Mouse (Mus musculus): Measurements from ENCODE around the gene Prkar1b. TPM values are rescaled to one million over a fixed set of nuclear protein-coding genes. Genes with fewer than 3 reads are reported as not detected.

The Prkar1b gene
- polyA plus RNA-seq, 1 experiment from 2014 or later, result 14.4 TPM

DNA sequence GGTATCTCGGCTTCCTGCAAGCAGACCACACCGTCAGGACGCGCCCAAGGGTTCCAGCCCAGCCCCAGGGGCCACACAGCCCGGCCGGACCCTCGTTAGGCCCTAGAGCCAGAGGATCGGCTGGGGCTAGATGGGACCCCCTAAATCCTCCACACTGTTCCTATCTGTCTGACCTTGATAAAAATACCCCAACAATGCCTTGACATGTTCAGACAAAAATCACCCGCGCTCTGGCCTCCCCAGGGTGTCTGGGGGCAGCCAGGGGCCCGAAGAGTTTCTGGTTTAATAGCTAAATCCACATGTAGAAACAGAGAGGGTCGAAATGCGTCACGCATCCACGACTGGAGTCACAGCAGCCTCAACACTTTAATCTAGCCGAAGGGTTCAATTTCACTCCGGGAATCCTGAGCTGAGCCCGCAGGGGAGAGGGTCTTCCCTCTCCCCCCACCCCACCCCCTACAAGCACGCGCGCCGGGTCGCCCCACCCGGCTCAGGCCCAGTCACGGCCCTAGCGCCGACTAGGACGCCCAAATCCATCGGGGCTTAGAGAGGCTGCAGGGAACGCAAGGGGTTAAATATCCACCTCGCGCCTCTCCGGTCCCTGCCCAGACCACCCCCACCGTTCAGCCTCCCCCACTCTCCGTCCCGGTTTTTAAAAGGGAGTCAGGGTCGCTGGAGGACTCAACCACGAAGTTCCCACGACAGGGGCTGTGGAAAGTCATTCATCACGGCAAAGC is 156.3 kb downstream of the Prkar1b start:
- WGBS, result 2% methylated on average over 36 of the region's 40 CpGs
- DNase-seq (ENCODE audit: low spot score), result no peak
- peaks cover 45% of the 10 kb centered on the region for H3K4me1 ChIP-seq (ENCODE audit: insufficient read depth, low read depth, low read length)

DNA sequence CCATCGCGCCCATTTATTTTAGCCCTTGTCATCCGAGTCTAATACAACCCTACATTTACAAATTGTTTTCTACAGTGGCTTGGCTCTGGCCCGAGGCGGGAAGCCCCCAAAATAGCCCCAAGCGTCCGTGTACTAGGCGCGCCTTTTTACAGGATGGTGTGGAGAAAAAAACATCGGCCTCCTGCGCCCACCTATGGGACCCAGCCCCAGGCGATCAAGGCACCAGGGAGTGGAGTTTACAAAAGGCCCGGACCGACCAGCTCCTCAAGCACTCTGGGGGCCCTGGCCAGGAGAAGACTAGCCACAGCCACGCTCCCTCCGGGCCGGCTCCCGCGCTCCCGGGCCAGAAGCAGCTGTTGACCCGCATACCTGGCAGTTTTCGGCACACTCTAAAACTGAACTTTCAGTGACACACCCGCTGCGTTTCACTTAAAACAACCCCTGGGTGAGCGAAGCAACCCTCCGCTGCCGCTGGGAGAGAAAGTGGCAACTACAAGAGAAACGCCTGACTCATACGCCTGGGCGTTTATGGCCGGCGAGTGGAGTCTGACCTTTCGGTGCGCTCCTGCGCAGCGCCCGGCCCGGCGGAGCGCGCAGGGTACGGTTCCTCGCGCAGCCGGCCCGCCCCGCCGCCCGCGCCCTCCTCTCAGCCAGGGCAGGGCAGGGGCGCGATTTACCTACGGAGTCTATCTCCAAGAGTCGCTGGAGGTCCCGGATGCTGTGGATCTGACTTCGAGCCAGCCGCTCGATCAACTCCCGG is 157.0 kb downstream of the Prkar1b start:
- DNase-seq (ENCODE audit: low spot score) (peak; percentile 62), ATAC-seq (no peak)
- Histone ChIP-seq H3K27ac (ENCODE audit: low read length) (peak overlapping the region; percentile 97), H3K4me1 (ENCODE audit: insufficient read depth, low read depth, low read length) (peaks cover 46% of the 10 kb centered on the region), H3K9me3 (ENCODE audit: low read length) (no peaks in the 10 kb centered on the region), H3K4me3 (ENCODE audit: low read depth, low read length) (peak overlapping the region; percentile 67), H3K4me2 (replicated peaks; ENCODE audit: low read depth, low read length) (peak overlapping the region; percentile 92), H3K27me3 (replicated peaks; ENCODE audit: insufficient read depth, low read length) (peaks cover 21% of the 10 kb centered on the region; the same call in 1 of the 2 replicates), H3K36me3 (ENCODE audit: insufficient read depth, low read length) (no peaks in the 10 kb centered on the region), H3K9ac (replicated peaks; ENCODE audit: low read depth) (peak overlapping the region; percentile 74)
- 9% methylated on average over 59 of the region's 59 CpGs for WGBS
- no peak for TF ChIP-seq CTCF (IDR thresholded peaks at IDR 0.05)

More for the DNA sequence above, 156.3 kb downstream of the Prkar1b start:
- TF ChIP-seq CTCF (IDR thresholded peaks at IDR 0.05), result no peak
- no peak for TF ChIP-seq EP300 (IDR thresholded peaks at IDR 0.05)
- no peaks in the 10 kb centered on the region for H3K36me3 ChIP-seq (ENCODE audit: insufficient read depth, low read length)
- H3K27me3 ChIP-seq (replicated peaks; ENCODE audit: insufficient read depth, low read length), result peaks cover 29% of the 10 kb centered on the region; the same call in 1 of the 2 replicates
- no peaks in the 10 kb centered on the region for H3K9me3 ChIP-seq (ENCODE audit: low read length)
- peak overlapping the region; percentile 74 for H3K9ac ChIP-seq (replicated peaks; ENCODE audit: low read depth)
- no peak for ATAC-seq
- H3K4me2 ChIP-seq (replicated peaks; ENCODE audit: low read depth, low read length), result peak overlapping the region; percentile 92
- H3K27ac ChIP-seq (ENCODE audit: low read length), result peak overlapping the region; percentile 97
- peak overlapping the region; percentile 67 for H3K4me3 ChIP-seq (ENCODE audit: low read depth, low read length)

DNA sequence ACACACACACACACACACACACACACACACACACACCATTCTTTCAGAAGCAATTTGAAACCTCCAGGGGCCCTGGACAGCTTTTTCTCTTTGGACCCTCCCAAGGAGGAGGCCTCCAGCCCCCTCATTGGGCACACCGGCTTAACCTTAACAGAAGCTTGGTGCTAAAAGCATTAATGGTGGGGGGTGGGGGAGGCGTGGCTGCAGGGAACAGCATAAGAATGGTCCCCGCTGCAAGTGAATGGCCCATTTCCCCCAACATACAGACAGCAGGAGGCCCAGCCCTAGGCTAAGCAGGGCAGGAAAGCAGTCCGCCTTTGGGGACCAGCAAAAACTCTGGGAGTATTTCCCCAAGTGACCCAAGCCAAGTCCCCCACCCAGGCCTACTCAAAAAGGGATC is 158.1 kb downstream of the Prkar1b start:
- Histone ChIP-seq H3K4me3 (ENCODE audit: low read depth, low read length) (no peak overlapping the region), H3K9me3 (ENCODE audit: low read length) (no peaks in the 10 kb centered on the region), H3K27ac (ENCODE audit: low read length) (peak overlapping the region; percentile 97; the same call in 1 of the 2 replicates), H3K4me1 (ENCODE audit: insufficient read depth, low read depth, low read length) (peaks cover 36% of the 10 kb centered on the region), H3K27me3 (replicated peaks; ENCODE audit: insufficient read depth, low read length) (peaks cover 11% of the 10 kb centered on the region; the same call in 1 of the 2 replicates), H3K36me3 (ENCODE audit: insufficient read depth, low read length) (no peaks in the 10 kb centered on the region), H3K4me2 (replicated peaks; ENCODE audit: low read depth, low read length) (0 out of 2 replicates have a peak overlapping the region, but pooled peaks have one; percentile 92), H3K9ac (replicated peaks; ENCODE audit: low read depth) (no peak overlapping the region)
- DNase-seq (ENCODE audit: low spot score) (no peak), ATAC-seq (no peak)
- TF ChIP-seq EP300 (IDR thresholded peaks at IDR 0.05) (no peak), CTCF (IDR thresholded peaks at IDR 0.05) (no peak)
- WGBS, result 66% methylated on average over 4 of the region's 4 CpGs

DNA sequence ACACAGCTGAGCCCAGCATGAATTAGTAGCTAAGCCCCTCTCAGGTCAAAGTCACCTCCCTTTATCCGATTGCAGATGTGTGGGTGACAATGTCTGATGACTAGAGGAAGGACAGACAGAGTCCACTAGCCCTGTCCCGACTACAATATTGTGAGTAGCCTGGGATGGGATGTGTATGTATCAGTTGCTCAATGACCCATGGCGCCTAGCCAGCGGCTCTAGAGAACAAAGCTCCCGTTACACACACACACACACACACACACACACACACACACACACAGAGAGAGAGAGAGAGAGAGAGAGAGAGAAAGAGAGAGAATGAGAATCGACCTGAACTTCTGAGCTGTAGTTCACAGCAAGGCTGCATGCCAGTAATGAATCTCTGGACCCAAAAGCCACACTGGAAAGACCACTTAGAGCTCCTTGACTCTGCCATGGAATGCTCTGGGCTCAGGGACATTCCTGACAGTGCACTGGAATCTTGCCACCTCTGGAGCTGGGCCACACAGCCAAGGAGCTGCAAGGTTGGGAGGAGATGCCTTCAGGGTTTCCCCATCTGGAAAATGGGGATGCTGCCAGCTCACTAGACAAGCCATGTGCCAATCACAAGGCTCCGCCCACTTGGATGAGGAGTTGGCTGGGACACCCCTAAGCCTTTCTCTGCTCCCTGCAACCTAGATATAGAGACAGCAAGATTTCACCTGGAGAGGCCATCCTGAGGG is 159.0 kb downstream of the Prkar1b start:
- WGBS, result 36% methylated on average over 7 of the region's 7 CpGs
- no peak overlapping the region for H3K4me3 ChIP-seq (ENCODE audit: low read depth, low read length)
- peaks cover 27% of the 10 kb centered on the region for H3K4me1 ChIP-seq (ENCODE audit: insufficient read depth, low read depth, low read length)
- ATAC-seq (peak; percentile 27), DNase-seq (ENCODE audit: low spot score) (peak; percentile 89)
- peaks cover 3% of the 10 kb centered on the region; the same call in 1 of the 2 replicates for H3K27me3 ChIP-seq (replicated peaks; ENCODE audit: insufficient read depth, low read length)
- no peak overlapping the region for H3K4me2 ChIP-seq (replicated peaks; ENCODE audit: low read depth, low read length)
- H3K9ac ChIP-seq (replicated peaks; ENCODE audit: low read depth), result no peak overlapping the region
- TF ChIP-seq CTCF (IDR thresholded peaks at IDR 0.05), result no peak
- TF ChIP-seq EP300 (IDR thresholded peaks at IDR 0.05), result peak; percentile 80
- peak overlapping the region; percentile 26; the same call in 1 of the 2 replicates for H3K27ac ChIP-seq (ENCODE audit: low read length)
- H3K36me3 ChIP-seq (ENCODE audit: insufficient read depth, low read length), result peaks cover 5% of the 10 kb centered on the region; the same call in 1 of the 2 replicates
- H3K9me3 ChIP-seq (ENCODE audit: low read length), result no peaks in the 10 kb centered on the region

DNA sequence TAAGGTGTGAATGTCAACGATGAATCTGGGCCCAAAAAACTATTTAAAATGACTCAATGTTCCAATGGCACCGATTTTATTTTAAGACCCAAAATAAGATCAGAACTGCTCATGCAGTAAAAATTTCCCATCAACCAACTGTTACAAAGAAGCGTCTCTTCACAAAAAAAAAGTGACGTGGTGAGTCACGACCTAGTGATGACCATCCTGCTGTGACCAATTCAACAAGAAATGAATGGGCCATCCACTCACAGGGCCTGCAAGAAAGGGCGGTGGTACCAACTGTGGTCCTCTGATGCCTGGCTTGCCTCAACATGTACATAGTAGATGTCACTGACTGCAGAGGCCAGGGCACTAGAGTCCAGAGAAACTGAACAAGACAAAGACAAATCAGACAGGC is 160.2 kb downstream of the Prkar1b start:
- no peak overlapping the region for H3K4me3 ChIP-seq (ENCODE audit: low read depth, low read length)
- no peak overlapping the region for H3K4me2 ChIP-seq (replicated peaks; ENCODE audit: low read depth, low read length)
- H3K4me1 ChIP-seq (ENCODE audit: insufficient read depth, low read depth, low read length), result peaks cover 27% of the 10 kb centered on the region
- DNase-seq (ENCODE audit: low spot score), result no peak
- H3K9ac ChIP-seq (replicated peaks; ENCODE audit: low read depth), result no peak overlapping the region
- H3K9me3 ChIP-seq (ENCODE audit: low read length), result no peaks in the 10 kb centered on the region
- ATAC-seq, result no peak
- 80% methylated on average over 6 of the region's 6 CpGs for WGBS
- H3K27ac ChIP-seq (ENCODE audit: low read length), result peak overlapping the region; percentile 51; the same call in 1 of the 2 replicates
- peaks cover 11% of the 10 kb centered on the region; the same call in 1 of the 2 replicates for H3K36me3 ChIP-seq (ENCODE audit: insufficient read depth, low read length)
- peaks cover 3% of the 10 kb centered on the region; the same call in 1 of the 2 replicates for H3K27me3 ChIP-seq (replicated peaks; ENCODE audit: insufficient read depth, low read length)
- no peak for TF ChIP-seq CTCF (IDR thresholded peaks at IDR 0.05)
- TF ChIP-seq EP300 (IDR thresholded peaks at IDR 0.05), result no peak

Data from lung, postnatal 0 days (tissue).